Mouse (Mus musculus): ENCODE results near the gene Coro2a. TPM values are rescaled to one million over a fixed set of nuclear protein-coding genes. Genes with fewer than 3 reads are reported as not detected.

Gene Coro2a
- polyA plus RNA-seq, 1 experiment from 2014 or later = 7.3 TPM

DNA sequence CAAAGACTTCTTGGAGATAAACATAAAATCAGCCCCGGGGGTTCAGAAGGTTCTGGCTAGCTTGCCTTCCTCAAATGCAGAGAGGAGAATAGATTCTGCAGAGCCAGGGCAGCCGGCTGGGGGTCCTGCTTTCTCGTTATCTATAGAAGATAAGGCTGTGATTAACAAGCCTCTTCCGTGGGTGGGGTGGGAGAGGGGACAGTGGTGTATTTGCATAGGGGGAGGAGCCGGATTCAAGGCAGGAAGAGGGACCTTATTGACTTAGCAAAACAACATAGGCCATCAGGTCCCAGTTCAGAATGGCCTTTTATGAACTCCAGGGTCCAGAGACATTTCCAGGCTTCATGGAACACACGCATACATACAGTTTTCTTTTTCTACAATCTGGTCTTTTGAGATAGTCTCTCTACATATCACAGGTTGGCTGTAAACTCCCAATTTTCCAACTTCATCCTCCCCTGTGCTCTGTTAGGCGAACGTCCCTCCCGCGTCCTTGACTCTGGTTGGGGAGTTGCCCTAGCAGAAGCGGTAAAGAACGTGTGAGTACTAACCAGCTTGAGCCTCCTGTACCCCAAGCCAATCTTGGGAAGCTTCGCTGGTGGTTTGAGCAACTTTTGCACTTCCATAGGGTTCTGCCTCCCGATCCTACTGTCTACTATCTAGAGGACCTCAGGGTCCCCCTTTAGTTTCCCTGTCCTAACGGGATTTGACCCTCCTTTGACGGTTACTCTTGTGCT lies 66.7 kb downstream of the Coro2a start:
- ATAC-seq (ENCODE audit: insufficient number of reproducible peaks, insufficient read depth, low FRiP score, low TSS enrichment) = no peak
- no peak overlapping the region for H3K9ac ChIP-seq
- H3K36me3 ChIP-seq = no peaks in the 10 kb centered on the region
- no peak overlapping the region for H3K27ac ChIP-seq
- peaks cover 56% of the 10 kb centered on the region for H3K27me3 ChIP-seq
- H3K4me1 ChIP-seq = peaks cover 11% of the 10 kb centered on the region
- H3K9me3 ChIP-seq = no peaks in the 10 kb centered on the region
- H3K4me2 ChIP-seq (replicated peaks) = peak overlapping the region; percentile 65
- WGBS = 8% methylated on average over 16 of the region's 16 CpGs
- peak overlapping the region; percentile 43 for H3K4me3 ChIP-seq

DNA sequence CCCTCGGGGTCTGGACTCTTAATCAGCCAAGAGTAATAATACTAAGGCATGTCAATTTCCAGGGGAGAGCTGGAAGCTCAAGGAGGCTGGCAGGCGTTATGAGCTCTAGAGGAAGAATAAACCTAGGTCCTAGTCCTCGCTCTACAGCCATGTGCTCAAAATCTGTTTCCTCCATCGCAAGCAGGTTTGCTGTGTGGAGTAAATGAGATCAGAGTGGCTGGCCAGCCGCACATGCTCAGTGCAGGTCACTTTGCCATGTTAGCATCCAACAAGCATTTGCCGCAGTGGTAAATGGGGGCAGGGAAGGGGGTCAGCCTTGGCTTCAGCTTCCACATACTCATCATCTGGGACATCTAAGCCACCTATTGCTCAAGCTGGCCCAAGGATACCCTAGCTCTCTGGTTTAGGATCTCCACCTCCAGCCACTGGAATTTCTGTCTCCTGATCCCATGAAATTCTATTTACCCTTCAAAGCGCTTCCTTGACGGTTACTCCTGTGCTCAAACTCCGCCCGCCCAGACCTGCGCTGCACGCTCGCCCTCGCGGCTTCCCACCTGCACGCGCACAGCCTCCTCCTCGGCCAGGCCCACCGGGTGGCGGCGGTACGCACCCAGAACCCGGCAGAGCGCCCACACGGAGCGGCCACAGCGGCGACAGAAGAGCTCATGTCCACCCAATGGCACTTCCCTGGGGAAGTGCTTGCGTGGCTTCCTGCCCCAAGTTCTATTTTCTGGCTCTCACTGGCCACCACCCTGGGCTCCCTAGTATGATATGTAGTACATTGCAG lies 67.9 kb downstream of the Coro2a start:
- H3K27me3 ChIP-seq = peaks cover 53% of the 10 kb centered on the region
- no peaks in the 10 kb centered on the region for H3K9me3 ChIP-seq
- 9% methylated on average over 29 of the region's 29 CpGs for WGBS
- H3K36me3 ChIP-seq = no peaks in the 10 kb centered on the region
- H3K4me2 ChIP-seq (replicated peaks) = peak overlapping the region; percentile 49
- peak overlapping the region; percentile 23; the same call in 1 of the 2 replicates for H3K4me3 ChIP-seq
- H3K4me1 ChIP-seq = peaks cover 11% of the 10 kb centered on the region
- H3K27ac ChIP-seq = no peak overlapping the region
- H3K9ac ChIP-seq = no peak overlapping the region
- no peak for ATAC-seq (ENCODE audit: insufficient number of reproducible peaks, insufficient read depth, low FRiP score, low TSS enrichment)

DNA sequence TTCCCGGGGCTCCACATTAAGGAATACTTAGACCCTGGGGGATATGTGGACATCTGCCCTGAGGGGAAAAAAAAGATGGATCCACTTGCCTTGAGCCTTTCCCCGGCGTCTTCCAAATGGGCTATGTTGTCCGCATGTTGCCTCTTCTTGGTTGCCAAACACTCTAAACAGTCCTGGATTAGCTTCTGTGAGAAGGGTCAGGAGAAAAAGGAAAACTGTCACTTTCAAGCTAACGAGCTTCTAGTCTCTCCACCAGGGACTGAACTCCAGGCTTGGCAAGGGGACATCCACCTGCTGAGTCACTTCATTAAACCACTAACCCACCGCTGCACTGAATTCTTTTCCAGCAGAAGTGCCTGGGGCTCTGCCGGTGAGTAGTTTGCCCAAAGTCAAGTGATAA lies 69.1 kb downstream of the Coro2a start:
- Histone ChIP-seq H3K27ac (no peak overlapping the region), H3K4me3 (no peak overlapping the region), H3K4me2 (replicated peaks) (no peak overlapping the region), H3K9me3 (no peaks in the 10 kb centered on the region), H3K4me1 (peaks cover 11% of the 10 kb centered on the region), H3K9ac (no peak overlapping the region), H3K27me3 (peaks cover 50% of the 10 kb centered on the region), H3K36me3 (no peaks in the 10 kb centered on the region)
- ATAC-seq (ENCODE audit: insufficient number of reproducible peaks, insufficient read depth, low FRiP score, low TSS enrichment) = no peak
- 72% methylated on average over 7 of the region's 7 CpGs for WGBS

DNA sequence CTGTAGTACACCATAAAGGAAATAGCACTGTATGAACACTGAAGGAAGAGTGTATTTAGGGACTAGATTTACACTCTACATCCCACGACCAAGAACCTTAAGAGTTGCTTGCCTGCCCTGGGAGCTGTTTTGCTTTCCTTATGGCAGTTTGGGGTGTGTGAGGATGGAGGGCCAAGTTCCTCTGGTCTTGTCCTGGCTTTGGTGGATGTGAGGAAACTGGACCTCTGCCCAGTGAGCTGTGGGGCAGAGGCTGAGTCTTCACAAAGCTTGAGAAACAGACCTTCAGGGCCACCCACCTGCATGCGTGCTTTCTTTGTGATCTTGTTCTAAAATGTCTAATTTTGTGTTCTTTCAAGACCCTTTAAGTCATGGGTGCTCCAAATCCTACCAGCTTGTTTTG lies 69.5 kb downstream of the Coro2a start:
- no peaks in the 10 kb centered on the region for H3K9me3 ChIP-seq
- no peak overlapping the region for H3K4me2 ChIP-seq (replicated peaks)
- H3K27ac ChIP-seq = no peak overlapping the region
- H3K4me1 ChIP-seq = peaks cover 14% of the 10 kb centered on the region
- 70% methylated on average over 2 of the region's 2 CpGs for WGBS
- H3K36me3 ChIP-seq = no peaks in the 10 kb centered on the region
- no peak overlapping the region for H3K9ac ChIP-seq
- H3K27me3 ChIP-seq = peaks cover 46% of the 10 kb centered on the region
- ATAC-seq (ENCODE audit: insufficient number of reproducible peaks, insufficient read depth, low FRiP score, low TSS enrichment) = no peak
- H3K4me3 ChIP-seq = no peak overlapping the region

DNA sequence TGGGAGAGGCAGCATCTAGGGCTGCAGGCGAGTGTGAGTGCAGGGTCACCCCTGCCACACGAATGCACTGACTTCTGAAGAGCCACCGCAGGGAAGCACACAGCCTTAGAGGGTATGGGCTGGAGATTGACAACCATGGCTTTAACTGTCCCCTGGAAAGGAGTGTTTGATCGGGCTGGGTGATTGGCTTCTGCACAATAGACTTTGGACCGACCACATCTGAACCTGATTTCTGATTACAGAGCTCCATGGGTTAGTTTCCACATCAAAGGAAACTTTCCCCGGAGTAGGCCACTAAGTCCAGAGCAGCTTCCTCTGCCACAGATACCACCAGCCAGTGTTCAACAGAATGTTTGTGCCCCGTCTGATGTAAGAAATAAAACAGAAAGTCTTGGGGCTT lies 72.3 kb downstream of the Coro2a start:
- 34% methylated on average over 7 of the region's 7 CpGs for WGBS
- Histone ChIP-seq H3K9ac (no peak overlapping the region), H3K9me3 (no peaks in the 10 kb centered on the region), H3K27me3 (peaks cover 24% of the 10 kb centered on the region), H3K4me3 (no peak overlapping the region), H3K27ac (no peak overlapping the region), H3K4me1 (peaks cover 14% of the 10 kb centered on the region), H3K4me2 (replicated peaks) (no peak overlapping the region), H3K36me3 (no peaks in the 10 kb centered on the region)
- ATAC-seq (ENCODE audit: insufficient number of reproducible peaks, insufficient read depth, low FRiP score, low TSS enrichment) = no peak

DNA sequence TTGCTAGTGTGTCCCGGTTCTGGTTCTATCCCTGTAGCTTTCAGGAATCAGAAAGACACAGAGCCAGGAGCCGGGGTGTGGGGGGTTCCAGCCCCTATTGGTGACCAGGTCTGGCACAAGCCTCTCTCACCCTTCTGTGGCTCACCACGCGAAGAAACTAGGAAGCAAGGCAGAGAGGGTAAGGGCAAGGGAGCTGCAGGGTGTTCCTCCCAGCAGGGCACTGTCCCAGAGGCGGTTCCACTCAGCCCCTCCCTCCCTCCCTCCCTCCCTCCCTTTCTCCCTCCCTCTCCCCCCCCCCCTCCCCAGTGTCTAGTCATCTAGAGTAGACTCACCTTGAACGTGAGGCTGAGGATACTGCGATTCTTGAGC lies 74.5 kb downstream of the Coro2a start:
- Histone ChIP-seq H3K4me3 (peak overlapping the region; percentile 28), H3K4me2 (replicated peaks) (peak overlapping the region; percentile 48), H3K27ac (no peak overlapping the region), H3K9me3 (no peaks in the 10 kb centered on the region), H3K27me3 (peaks cover 3% of the 10 kb centered on the region), H3K36me3 (no peaks in the 10 kb centered on the region), H3K4me1 (0 out of 2 replicates have a peak, but pooled peaks cover 7% of the 10 kb centered on the region), H3K9ac (peak overlapping the region; percentile 30; the same call in 1 of the 2 replicates)
- no peak for ATAC-seq (ENCODE audit: insufficient number of reproducible peaks, insufficient read depth, low FRiP score, low TSS enrichment)
- 4% methylated on average over 7 of the region's 7 CpGs for WGBS

DNA sequence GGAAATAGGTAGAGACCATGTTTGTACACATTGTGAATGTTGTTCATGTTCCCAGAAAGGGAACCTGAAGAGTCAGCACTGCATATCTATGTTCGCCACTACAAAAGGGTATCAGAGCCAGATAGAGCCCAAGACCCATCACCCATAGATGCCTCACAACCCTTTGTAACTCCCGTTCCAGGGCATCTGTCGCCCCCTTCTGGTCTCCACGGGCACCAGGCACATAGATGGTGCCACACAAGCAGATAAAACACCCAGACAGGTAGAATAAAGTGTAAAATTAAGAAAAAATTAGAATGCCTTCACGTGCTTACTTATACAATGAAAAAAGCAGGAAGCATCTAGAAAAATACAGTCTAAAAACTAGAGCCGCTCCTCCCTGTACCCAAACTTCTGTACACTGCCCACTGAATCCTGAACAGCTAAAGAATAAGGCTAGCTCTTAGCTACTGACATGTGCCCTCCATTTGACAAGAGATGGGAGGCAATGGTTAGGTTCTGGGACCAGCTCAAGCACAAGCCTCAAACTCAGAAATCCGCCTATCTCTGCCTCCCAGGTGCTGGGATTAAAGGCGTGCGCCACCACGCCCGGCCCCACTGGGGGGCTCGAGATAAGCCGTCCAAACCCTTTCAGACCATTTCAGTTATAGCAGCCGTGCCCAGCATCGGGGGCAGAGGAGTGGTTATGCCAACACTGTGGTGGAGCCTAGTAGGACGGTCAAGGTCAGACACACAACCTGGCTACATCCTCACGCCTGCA lies 75.0 kb downstream of the Coro2a start:
- H3K36me3 ChIP-seq = no peaks in the 10 kb centered on the region
- H3K27me3 ChIP-seq = no peaks in the 10 kb centered on the region
- H3K9me3 ChIP-seq = no peaks in the 10 kb centered on the region
- 0 out of 2 replicates have a peak, but pooled peaks have one; percentile 28 for ATAC-seq (ENCODE audit: insufficient number of reproducible peaks, insufficient read depth, low FRiP score, low TSS enrichment)
- H3K4me2 ChIP-seq (replicated peaks) = peak overlapping the region; percentile 48
- WGBS = 36% methylated on average over 17 of the region's 17 CpGs
- peak overlapping the region; percentile 30; the same call in 1 of the 2 replicates for H3K9ac ChIP-seq
- H3K4me1 ChIP-seq = 0 out of 2 replicates have a peak, but pooled peaks cover 7% of the 10 kb centered on the region
- H3K4me3 ChIP-seq = peak overlapping the region; percentile 28
- H3K27ac ChIP-seq = no peak overlapping the region

DNA sequence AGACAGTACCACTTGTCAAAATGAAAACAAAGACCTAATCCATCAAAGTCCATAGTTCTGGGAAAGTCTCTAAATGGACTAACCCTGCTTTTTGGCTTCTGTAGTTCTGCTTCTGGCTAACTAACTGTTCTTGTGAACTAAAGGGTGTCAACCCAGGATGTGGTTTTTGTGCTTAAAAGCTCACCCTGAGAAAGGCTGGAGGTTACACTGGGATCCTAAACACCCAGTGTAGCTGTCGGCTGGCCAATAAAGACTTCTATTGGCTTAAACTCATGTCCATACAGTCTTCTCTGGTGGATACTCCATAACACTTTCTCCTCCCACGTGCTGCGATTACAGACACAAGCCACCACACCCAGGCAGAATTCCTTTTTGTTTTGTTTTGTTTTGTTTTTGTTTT lies 75.8 kb downstream of the Coro2a start:
- H3K4me3 ChIP-seq = no peak overlapping the region
- H3K27me3 ChIP-seq = no peaks in the 10 kb centered on the region
- no peaks in the 10 kb centered on the region for H3K36me3 ChIP-seq
- WGBS = 81% methylated on average over 3 of the region's 3 CpGs
- H3K9me3 ChIP-seq = no peaks in the 10 kb centered on the region
- H3K4me1 ChIP-seq = 0 out of 2 replicates have a peak, but pooled peaks cover 7% of the 10 kb centered on the region
- no peak overlapping the region for H3K4me2 ChIP-seq (replicated peaks)
- H3K9ac ChIP-seq = no peak overlapping the region
- no peak overlapping the region for H3K27ac ChIP-seq
- no peak for ATAC-seq (ENCODE audit: insufficient number of reproducible peaks, insufficient read depth, low FRiP score, low TSS enrichment)

DNA sequence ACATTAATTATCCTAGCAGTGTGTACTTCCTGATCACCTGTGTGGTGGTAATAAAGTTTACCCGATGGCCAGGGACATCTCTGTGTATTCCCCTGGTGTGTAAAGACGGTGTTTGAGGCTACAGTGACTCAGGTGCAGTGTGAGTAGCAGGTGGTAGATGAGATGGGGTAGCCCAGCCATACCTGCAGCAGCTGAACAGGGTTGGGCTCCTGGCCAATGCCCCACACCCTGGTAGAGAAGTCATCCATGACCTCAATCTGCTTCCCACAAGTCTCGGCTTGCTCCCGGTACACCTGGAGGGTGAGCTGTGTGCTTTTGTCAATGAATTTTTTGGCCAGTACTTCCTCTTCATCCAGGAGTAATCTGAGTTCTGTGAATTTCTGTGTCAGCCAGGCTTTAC lies 78.7 kb downstream of the Coro2a start:
- WGBS = 88% methylated on average over 4 of the region's 4 CpGs
- ATAC-seq (ENCODE audit: insufficient number of reproducible peaks, insufficient read depth, low FRiP score, low TSS enrichment) = no peak
- H3K4me2 ChIP-seq (replicated peaks) = no peak overlapping the region

DNA sequence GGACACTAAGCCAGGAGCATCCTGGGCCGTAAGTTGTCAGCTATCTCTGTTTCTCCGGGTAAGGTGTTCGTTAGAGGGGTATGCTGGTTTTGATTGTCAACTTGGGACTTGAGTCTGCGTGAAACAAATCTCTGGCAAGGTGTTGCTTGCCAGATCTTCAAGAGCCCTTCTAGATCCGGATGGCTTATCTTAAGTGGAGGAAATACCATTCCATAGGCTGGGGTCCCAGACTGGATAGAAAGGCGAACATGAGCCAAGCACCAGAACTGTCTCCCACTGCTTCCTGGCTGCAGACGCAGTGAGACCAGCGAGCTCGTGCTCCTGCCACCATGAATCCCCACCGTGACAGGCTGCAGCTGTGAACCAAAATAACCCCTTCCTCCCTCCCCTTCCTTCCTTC lies 80.5 kb downstream of the Coro2a start:
- WGBS = 87% methylated on average over 10 of the region's 10 CpGs
- H3K9me3 ChIP-seq = no peaks in the 10 kb centered on the region
- no peak overlapping the region for H3K9ac ChIP-seq
- H3K4me3 ChIP-seq = no peak overlapping the region
- ATAC-seq (ENCODE audit: insufficient number of reproducible peaks, insufficient read depth, low FRiP score, low TSS enrichment) = no peak
- H3K27me3 ChIP-seq = 0 out of 2 replicates have a peak, but pooled peaks cover 5% of the 10 kb centered on the region
- H3K4me2 ChIP-seq (replicated peaks) = no peak overlapping the region
- H3K4me1 ChIP-seq = peaks cover 7% of the 10 kb centered on the region
- H3K36me3 ChIP-seq = no peaks in the 10 kb centered on the region
- H3K27ac ChIP-seq = no peak overlapping the region

More for the DNA sequence above, 78.7 kb downstream of the Coro2a start:
- Histone ChIP-seq H3K4me3 (no peak overlapping the region), H3K27ac (no peak overlapping the region), H3K9ac (no peak overlapping the region), H3K4me1 (peaks cover 14% of the 10 kb centered on the region), H3K36me3 (no peaks in the 10 kb centered on the region), H3K9me3 (no peaks in the 10 kb centered on the region), H3K27me3 (0 out of 2 replicates have a peak, but pooled peaks cover 5% of the 10 kb centered on the region)

DNA sequence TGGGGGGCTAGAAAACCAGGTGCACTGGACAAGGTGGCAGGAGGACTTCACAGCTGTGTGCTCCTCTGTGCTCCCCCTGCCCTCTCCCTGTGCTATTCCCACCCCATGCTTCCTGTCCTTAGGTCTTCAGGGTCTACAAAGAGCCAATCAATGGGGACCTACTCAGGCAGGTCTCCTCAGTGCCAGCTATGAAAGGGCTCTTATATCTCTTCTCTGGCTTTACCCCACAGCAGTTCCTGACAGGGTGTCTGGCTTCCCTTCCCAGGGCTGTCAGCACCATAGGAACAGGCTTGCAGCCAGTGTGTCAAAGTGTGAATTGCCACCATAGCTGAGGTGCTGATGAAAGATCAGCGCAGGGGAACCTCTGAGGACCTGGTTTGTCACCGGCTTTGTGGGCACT lies 81.5 kb downstream of the Coro2a start:
- no peaks in the 10 kb centered on the region for H3K9me3 ChIP-seq
- WGBS = 94% methylated on average over 2 of the region's 2 CpGs

More for the DNA sequence above, 81.5 kb downstream of the Coro2a start:
- Histone ChIP-seq H3K4me2 (replicated peaks) (no peak overlapping the region), H3K4me1 (peaks cover 7% of the 10 kb centered on the region), H3K4me3 (no peak overlapping the region), H3K27ac (no peak overlapping the region), H3K27me3 (0 out of 2 replicates have a peak, but pooled peaks cover 5% of the 10 kb centered on the region), H3K9ac (no peak overlapping the region), H3K36me3 (no peaks in the 10 kb centered on the region)
- 0 out of 2 replicates have a peak, but pooled peaks have one; percentile 10 for ATAC-seq (ENCODE audit: insufficient number of reproducible peaks, insufficient read depth, low FRiP score, low TSS enrichment)
